Mouse (Mus musculus) MEL (cell line): ENCODE results near the gene Agr2.
A peak's percentile ranks its signal among the peaks of the same experiment; 100 is the strongest.

ENCODE experiments used
- CTCF ChIP-seq, 3 experiments: IDR thresholded peaks in 2 of 3; conservative IDR thresholded peaks in 1 of 3; 2 replicates each; pipeline ENCODE4 v1.5.1; 2011 to 2012; ENCODE audit warnings: low read length in 3 of 3, low read depth in 2 of 3, mild to moderate bottlenecking in 2 of 3, improper control_type of control experiment in 1 of 3, inconsistent platforms in 1 of 3, mixed read lengths in 1 of 3, moderate library complexity in 1 of 3; ENCODE audit not compliant: control insufficient read depth in 1 of 3, insufficient read depth in 1 of 3, poor library complexity in 1 of 3, severe bottlenecking in 1 of 3
- POLR2A ChIP-seq, 2 experiments: IDR thresholded peaks; 2 replicates each; pipeline ENCODE4 v1.6.1; 2011 to 2012; ENCODE audit warnings: low read length in 2 of 2, mild to moderate bottlenecking in 2 of 2, control low read depth in 1 of 2, improper control_type of control experiment in 1 of 2, low read depth in 1 of 2, moderate library complexity in 1 of 2; ENCODE audit not compliant: control insufficient read depth in 1 of 2, insufficient read depth in 1 of 2, poor library complexity in 1 of 2
- POLR2AphosphoS5 ChIP-seq: IDR thresholded peaks from 2 replicates; pipeline ENCODE4 v1.6.1; 2012; ENCODE audit warnings: low read depth, borderline replicate concordance, mild to moderate bottlenecking, inconsistent platforms, low read length, moderate library complexity, mixed read lengths
- TCF12 ChIP-seq: IDR thresholded peaks from 2 replicates; pipeline ENCODE4 v1.6.1; 2014; ENCODE audit warnings: low read depth, mild to moderate bottlenecking, inconsistent platforms, low read length, improper control_type of control experiment, moderate library complexity
- UBTF ChIP-seq: IDR thresholded peaks from 2 replicates; pipeline ENCODE4 v1.6.1; 2012; ENCODE audit warnings: low read depth, mild to moderate bottlenecking, inconsistent platforms, low read length, improper control_type of control experiment, moderate library complexity, borderline replicate concordance; ENCODE audit not compliant: insufficient read depth
- ZC3H11A ChIP-seq: IDR thresholded peaks from 2 replicates; pipeline ENCODE4 v1.6.1; 2012; ENCODE audit warnings: low read depth, mild to moderate bottlenecking, inconsistent platforms, low read length, improper control_type of control experiment
- ZNF384 ChIP-seq: IDR thresholded peaks from 2 replicates; pipeline ENCODE4 v1.6.1; 2012; ENCODE audit warnings: low read depth, mild to moderate bottlenecking, inconsistent platforms, low read length, improper control_type of control experiment

GRCm38 (mm10) chr12:35993583-35993982, 876 bp downstream of the Agr2 start:
- TF ChIP-seq ZC3H11A (no peak), POLR2A (IDR thresholded peaks at IDR 0.05; ENCODE audit: control insufficient read depth in 1 of 2, insufficient read depth in 1 of 2, low read depth in 1 of 2, low read length in 2 of 2, poor library complexity in 1 of 2) (no peak), CTCF (IDR thresholded peaks at IDR 0.05 in 2 of 3, conservative IDR thresholded peaks at IDR 0.05 in 1 of 3; ENCODE audit: control insufficient read depth in 1 of 3, insufficient read depth in 1 of 3, low read depth in 2 of 3, low read length in 3 of 3, poor library complexity in 1 of 3, severe bottlenecking in 1 of 3) (no peak), TCF12 (peak; percentile 29; the same call in 1 of the 2 replicates), UBTF (no peak), POLR2AphosphoS5 (no peak), ZNF384 (no peak)
